Mouse (Mus musculus) hindbrain, embryonic 14.5 days (tissue): ENCODE data around the gene Jazf1. TPM values are rescaled to one million over a fixed set of nuclear protein-coding genes. Genes with fewer than 3 reads are reported as not detected.

ENCODE experiments used
- ATAC-seq: fragments of 200-750 bp; cut with Nextera tagmentation; 2 replicates; pipeline ENCODE4 v1.8.0; 2017; ENCODE audit warnings: moderate number of reproducible peaks, mild to moderate bottlenecking, moderate TSS enrichment, moderate library complexity; ENCODE audit not compliant: low FRiP score
- DNase-seq: peaks from one replicate; pipeline ENCODE4 v3.0.0-alpha.2; 2015; ENCODE audit warnings: low spot score
- H3K27ac ChIP-seq: fragments of 300-500 bp; sonication (generic); 2 replicates; pipeline ENCODE4 v1.5.1; 2014; ENCODE audit warnings: mild to moderate bottlenecking, moderate library complexity
- H3K27me3 ChIP-seq: fragments of 300-500 bp; sonication (generic); 2 replicates; pipeline ENCODE4 v1.6.1; 2014; ENCODE audit warnings: mild to moderate bottlenecking, low read length, mixed read lengths; ENCODE audit not compliant: control insufficient read depth, insufficient read depth
- H3K36me3 ChIP-seq: fragments of 300-500 bp; sonication (generic); replicated peaks from 2 replicates; pipeline ENCODE4 v1.6.1; 2014; ENCODE audit not compliant: control insufficient read depth, insufficient read depth
- H3K4me1 ChIP-seq: fragments of 300-500 bp; sonication (generic); replicated peaks from 2 replicates; pipeline ENCODE4 v1.6.1; 2014; ENCODE audit warnings: antibody characterized with exemption, low read length, mixed read lengths; ENCODE audit not compliant: control insufficient read depth, insufficient read depth
- H3K4me2 ChIP-seq: fragments of 300-500 bp; sonication (generic); replicated peaks from 2 replicates; pipeline ENCODE4 v1.6.1; 2014; ENCODE audit warnings: mild to moderate bottlenecking, moderate library complexity
- H3K4me3 ChIP-seq: fragments of 300-500 bp; sonication (generic); replicated peaks from 2 replicates; pipeline ENCODE4 v1.5.1; 2014; ENCODE audit warnings: mild to moderate bottlenecking, low read length
- H3K9ac ChIP-seq: fragments of 300-500 bp; sonication (generic); 2 replicates; pipeline ENCODE4 v1.6.1; 2014
- H3K9me3 ChIP-seq: fragments of 300-500 bp; sonication (generic); 2 replicates; pipeline ENCODE4 v1.6.1; 2016; ENCODE audit warnings: low read length; ENCODE audit not compliant: control insufficient read depth
- WGBS: fragments of 180-500 bp; shearing (Covaris S2); extraction: QIAGEN DNeasy Blood & Tissue Kit; methylation state at CpG from one replicate; pipeline ENCODE4 v1.1.7; 2014; 5-methylcytosine and 5-hydroxymethylcytosine counted together
- polyA plus RNA-seq: library from polyadenylated mRNA; unstranded; fragments of >200 nt; fragmentation: Nextera tagmentation; extraction: Ambion mirVana; gene quantifications from 2 replicates; pipeline ENCODE4 v1.2.1, GENCODE M21; 2014

The Jazf1 gene
- polyA plus RNA-seq, 1 experiment from 2014 or later = 56.2 TPM

DNA sequence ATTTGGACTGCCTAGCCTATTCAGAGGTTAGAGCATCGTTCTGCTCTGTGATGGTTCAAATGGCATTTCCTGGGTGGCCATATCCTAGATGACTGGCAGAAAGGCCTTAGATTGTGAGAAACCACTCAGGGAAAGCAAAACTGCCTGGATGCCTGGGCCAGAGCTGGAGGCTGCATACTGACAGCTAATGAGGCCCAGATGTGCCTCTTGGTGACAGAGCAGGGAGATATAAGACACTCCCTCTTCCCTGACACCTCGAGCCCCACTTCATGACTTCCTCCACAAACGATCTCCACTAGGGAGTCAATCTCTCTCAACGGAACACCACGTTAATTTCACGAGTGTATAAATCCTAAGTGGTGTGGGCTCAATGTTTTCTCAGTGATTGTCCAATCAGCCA is 207.7 kb downstream of the Jazf1 start:
- 51% methylated on average over 6 of the region's 6 CpGs for WGBS
- peak overlapping the region; percentile 38 for H3K27ac ChIP-seq
- H3K9ac ChIP-seq = no peak overlapping the region
- H3K4me3 ChIP-seq = no peak overlapping the region
- no peaks in the 10 kb centered on the region for H3K9me3 ChIP-seq
- no peaks in the 10 kb centered on the region for H3K27me3 ChIP-seq
- H3K4me2 ChIP-seq = no peak overlapping the region
- no peaks in the 10 kb centered on the region for H3K36me3 ChIP-seq
- DNase-seq = no peak
- no peak for ATAC-seq
- H3K4me1 ChIP-seq = peaks cover 51% of the 10 kb centered on the region

DNA sequence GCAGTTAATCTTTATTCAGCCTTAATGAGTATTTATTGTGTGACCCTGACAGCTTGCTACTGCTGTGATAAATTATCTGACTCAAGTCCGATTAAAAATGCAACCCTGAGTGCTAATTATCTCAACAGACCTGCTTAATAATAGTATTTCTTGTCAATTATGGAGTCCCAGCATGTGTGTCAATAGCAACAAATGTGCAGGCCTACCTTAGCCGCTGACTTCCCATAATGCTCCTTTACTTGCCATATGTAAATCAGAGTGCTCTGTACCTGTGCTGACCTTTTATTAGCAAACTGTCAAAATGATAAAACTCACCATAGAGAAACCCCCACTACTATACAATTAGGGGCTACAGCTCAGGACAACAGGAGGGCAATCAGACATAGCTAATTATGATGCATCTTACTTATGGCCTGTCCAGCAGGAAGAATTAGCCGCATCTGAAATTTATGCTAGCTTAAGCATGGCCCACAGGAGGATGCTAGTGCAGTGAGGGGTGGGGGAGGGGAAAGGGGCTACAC is 209.5 kb downstream of the Jazf1 start:
- Histone ChIP-seq H3K27ac (peak overlapping the region; percentile 44), H3K4me3 (no peak overlapping the region), H3K4me2 (no peak overlapping the region), H3K27me3 (no peaks in the 10 kb centered on the region), H3K9ac (no peak overlapping the region), H3K4me1 (peaks cover 60% of the 10 kb centered on the region), H3K36me3 (no peaks in the 10 kb centered on the region), H3K9me3 (no peaks in the 10 kb centered on the region)
- ATAC-seq = 0 out of 2 replicates have a peak, but pooled peaks have one; percentile 16
- 19% methylated on average over 3 of the region's 3 CpGs for WGBS
- DNase-seq = no peak

DNA sequence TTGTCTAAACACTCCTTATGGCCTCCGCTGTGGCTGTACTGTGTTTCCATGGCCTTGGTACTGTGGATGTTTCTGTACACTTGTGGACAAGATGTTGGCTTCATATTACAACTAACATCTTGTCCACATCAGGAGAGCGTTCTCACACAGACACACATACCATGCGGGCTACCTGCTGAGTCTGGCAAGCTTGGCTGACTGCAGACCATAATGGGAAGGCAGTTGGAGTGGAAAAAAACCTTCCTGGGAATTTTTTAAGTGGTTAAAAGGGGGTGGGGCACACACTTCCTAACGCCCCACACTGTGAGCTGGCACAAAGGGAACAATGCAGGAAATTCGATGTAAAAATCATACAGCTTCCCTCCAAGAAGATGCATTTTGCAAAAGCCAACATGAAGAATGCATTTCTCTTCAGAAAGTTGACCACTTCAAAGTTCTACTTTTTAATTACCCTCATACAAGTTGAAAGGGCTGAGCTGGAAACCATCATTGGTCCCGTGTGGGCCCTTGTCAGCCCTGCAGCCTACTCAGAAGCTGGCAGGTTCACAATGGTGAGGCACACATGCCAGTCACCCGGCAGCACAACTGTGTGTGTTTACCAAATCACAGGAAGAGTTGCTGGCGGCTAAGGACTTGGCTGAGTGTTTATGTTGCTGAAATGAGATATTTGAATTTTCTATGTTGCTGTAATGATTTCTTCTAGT is 215.9 kb downstream of the Jazf1 start:
- Histone ChIP-seq H3K36me3 (no peaks in the 10 kb centered on the region), H3K4me2 (no peak overlapping the region), H3K4me1 (peaks cover 37% of the 10 kb centered on the region), H3K27ac (peak overlapping the region; percentile 76), H3K27me3 (no peaks in the 10 kb centered on the region), H3K9ac (no peak overlapping the region), H3K4me3 (no peak overlapping the region), H3K9me3 (no peaks in the 10 kb centered on the region)
- 35% methylated on average over 8 of the region's 8 CpGs for WGBS
- DNase-seq (no peak), ATAC-seq (no peak)

DNA sequence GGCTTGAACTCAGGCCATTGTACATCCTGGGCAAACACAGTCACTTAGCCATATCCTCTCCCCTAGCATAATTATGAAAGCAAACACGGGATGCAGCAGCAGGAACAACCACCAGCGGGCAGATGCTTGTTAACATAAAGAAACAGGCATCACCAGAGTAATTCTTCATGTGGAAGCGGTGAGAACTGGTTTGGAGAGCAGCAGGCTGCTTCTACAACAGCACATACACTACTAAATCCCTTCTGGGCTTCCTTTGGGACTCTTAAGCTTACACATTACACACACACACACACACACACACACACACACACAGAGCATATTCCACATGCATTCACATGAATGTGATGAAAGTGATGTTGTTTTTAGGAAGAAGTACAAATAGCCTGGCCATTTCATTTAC is 216.5 kb downstream of the Jazf1 start:
- ATAC-seq = no peak
- Histone ChIP-seq H3K4me3 (no peak overlapping the region), H3K27me3 (no peaks in the 10 kb centered on the region), H3K4me2 (no peak overlapping the region), H3K9ac (no peak overlapping the region), H3K4me1 (peaks cover 31% of the 10 kb centered on the region), H3K27ac (peak overlapping the region; percentile 76), H3K36me3 (no peaks in the 10 kb centered on the region), H3K9me3 (no peaks in the 10 kb centered on the region)
- WGBS = 32% methylated on average over 3 of the region's 3 CpGs
- no peak for DNase-seq

DNA sequence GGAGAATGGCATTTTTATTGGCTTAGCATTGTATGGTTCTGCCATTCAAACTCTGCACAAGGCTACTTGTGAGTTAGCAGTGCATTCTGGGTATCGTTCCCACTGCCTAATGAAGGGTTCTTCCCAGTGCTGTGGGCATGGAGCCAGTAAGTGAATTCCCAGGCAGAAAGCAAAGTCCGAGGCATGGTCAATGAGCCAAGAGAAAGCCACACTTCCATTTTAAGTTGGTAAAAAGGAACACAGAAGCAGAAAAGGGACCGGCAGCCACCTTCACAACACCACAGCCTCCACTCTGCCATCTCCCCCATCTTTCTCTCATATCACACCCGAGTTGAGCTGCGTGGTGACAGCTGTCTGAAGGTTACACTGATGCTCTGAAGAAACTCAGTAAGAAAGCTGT is 217.4 kb downstream of the Jazf1 start:
- WGBS = 53% methylated on average over 5 of the region's 5 CpGs
- Histone ChIP-seq H3K4me3 (no peak overlapping the region), H3K9ac (no peak overlapping the region), H3K27me3 (no peaks in the 10 kb centered on the region), H3K9me3 (no peaks in the 10 kb centered on the region), H3K4me2 (no peak overlapping the region), H3K4me1 (peaks cover 28% of the 10 kb centered on the region), H3K27ac (peak overlapping the region; percentile 76), H3K36me3 (no peaks in the 10 kb centered on the region)
- ATAC-seq (no peak), DNase-seq (peak; percentile 65)

DNA sequence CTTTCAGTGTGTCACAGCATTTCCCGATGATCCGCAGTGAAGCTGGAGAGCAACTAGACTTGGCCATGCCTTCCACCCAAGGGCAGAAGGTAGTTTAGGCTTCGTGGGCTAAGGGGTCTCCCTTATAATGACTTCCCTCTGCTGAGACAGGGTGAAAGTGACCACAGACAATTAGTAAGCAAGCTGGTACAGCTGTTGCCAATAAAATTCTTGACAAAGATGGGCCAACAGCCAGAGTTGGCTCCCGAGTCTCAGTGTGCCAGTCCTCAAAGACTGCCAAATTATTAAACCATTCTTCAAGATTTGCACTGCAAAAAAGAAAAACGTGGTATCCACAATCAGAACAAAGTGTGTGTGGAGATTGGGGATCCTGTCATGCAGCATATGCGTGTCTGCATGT is 220.2 kb downstream of the Jazf1 start:
- H3K36me3 ChIP-seq = no peaks in the 10 kb centered on the region
- no peak for ATAC-seq
- peaks cover 20% of the 10 kb centered on the region for H3K4me1 ChIP-seq
- WGBS = 80% methylated on average over 6 of the region's 6 CpGs
- H3K27ac ChIP-seq = no peak overlapping the region
- no peaks in the 10 kb centered on the region for H3K9me3 ChIP-seq
- H3K4me2 ChIP-seq = no peak overlapping the region
- no peak overlapping the region for H3K4me3 ChIP-seq
- no peak overlapping the region for H3K9ac ChIP-seq
- no peaks in the 10 kb centered on the region for H3K27me3 ChIP-seq
- no peak for DNase-seq

DNA sequence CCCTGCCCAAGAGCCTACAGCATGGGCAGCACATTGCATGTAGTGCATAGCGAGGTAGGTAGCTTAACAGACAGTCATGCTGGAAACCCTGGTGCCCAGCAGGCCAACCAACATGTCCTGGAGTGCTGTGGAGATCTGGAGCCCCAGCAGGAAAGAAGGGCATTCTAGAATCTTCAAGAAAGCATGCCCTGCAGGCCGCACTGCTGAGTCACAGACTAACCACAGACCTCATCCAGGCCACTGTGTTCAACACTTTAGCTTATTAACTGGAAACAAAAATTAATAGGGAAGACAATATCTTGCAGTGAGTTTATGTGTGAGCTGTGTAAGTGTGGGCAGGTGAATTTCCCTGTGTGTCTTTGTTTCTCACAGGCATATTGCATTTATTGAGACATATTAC is 222.1 kb downstream of the Jazf1 start:
- Histone ChIP-seq H3K4me1 (0 out of 2 replicates have a peak, but pooled peaks cover 6% of the 10 kb centered on the region), H3K27me3 (no peaks in the 10 kb centered on the region), H3K4me2 (no peak overlapping the region), H3K9me3 (no peaks in the 10 kb centered on the region), H3K27ac (no peak overlapping the region), H3K36me3 (no peaks in the 10 kb centered on the region), H3K4me3 (no peak overlapping the region), H3K9ac (no peak overlapping the region)
- DNase-seq (no peak), ATAC-seq (no peak)
- WGBS = 90% methylated on average over 2 of the region's 2 CpGs

DNA sequence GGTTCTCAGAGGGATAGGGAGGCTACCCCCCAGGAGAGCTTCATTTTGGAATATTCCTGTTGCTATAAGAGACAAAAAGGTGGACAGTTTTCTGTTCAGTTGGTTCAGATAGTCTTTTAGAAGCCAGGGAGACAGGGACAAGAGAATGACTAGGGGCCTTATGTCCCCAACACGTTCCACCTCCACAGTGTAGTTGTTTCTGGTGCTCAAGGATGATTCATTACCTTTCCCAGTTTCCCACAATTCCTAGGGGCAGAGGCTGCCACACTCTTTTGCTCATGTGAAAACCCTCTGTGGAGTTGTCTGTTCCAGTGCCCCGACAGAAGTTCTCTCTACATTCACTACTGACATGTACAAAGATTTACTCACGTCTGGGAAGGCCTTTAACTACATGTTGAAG is 223.7 kb downstream of the Jazf1 start:
- ATAC-seq (no peak), DNase-seq (no peak)
- 85% methylated on average over 3 of the region's 3 CpGs for WGBS
- no peaks in the 10 kb centered on the region for H3K36me3 ChIP-seq
- no peak overlapping the region for H3K4me3 ChIP-seq
- H3K27me3 ChIP-seq = no peaks in the 10 kb centered on the region
- H3K9me3 ChIP-seq = no peaks in the 10 kb centered on the region
- H3K4me1 ChIP-seq = peaks cover 18% of the 10 kb centered on the region; the same call in 1 of the 2 replicates
- H3K27ac ChIP-seq = no peak overlapping the region
- no peak overlapping the region for H3K4me2 ChIP-seq
- no peak overlapping the region for H3K9ac ChIP-seq

DNA sequence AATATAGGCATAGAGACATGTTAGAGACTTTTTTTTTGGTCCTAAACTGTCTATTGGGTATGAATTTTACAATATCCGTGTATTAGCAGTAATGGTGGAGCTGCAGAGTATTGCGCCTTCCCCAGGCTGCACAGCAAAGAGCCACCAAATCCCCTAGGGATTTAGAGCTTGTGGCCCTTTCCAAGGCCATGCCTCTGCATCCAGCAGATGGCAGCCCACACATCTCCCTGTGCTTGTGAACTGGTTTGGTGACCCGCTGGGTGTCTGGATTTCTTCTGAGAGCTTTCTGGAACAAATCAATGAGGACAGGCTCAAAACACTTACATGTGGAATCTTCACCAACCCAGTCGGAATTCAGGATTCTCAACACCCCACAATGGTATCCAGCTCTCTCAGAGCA is 225.4 kb downstream of the Jazf1 start:
- no peaks in the 10 kb centered on the region for H3K36me3 ChIP-seq
- no peak overlapping the region for H3K4me2 ChIP-seq
- ATAC-seq (0 out of 2 replicates have a peak, but pooled peaks have one; percentile 38), DNase-seq (no peak)
- H3K27ac ChIP-seq = no peak overlapping the region
- H3K9me3 ChIP-seq = no peaks in the 10 kb centered on the region
- WGBS = 68% methylated on average over 4 of the region's 4 CpGs
- peaks cover 34% of the 10 kb centered on the region for H3K4me1 ChIP-seq
- H3K4me3 ChIP-seq = no peak overlapping the region
- no peak overlapping the region for H3K9ac ChIP-seq
- no peaks in the 10 kb centered on the region for H3K27me3 ChIP-seq
